10 mouse cellular contexts compared by ENCODE assay signal in genomic region chr4:120616199-120617025, GRCm38 (mm10). TPM values are rescaled to one million over a fixed set of nuclear protein-coding genes. Genes with fewer than 3 reads are reported as not detected.
A peak's percentile ranks its signal among the peaks of the same experiment; 100 is the strongest.
DNase-seq lines count a peak whose midpoint lies in the region; ATAC-seq lines count a peak whose summit lies in the region.
"Had no signal": no experiment of that assay in that cellular context is flagged by ENCODE, and none has a peak within 500 bp of the region (broad histone marks: within the 10 kb centered on the region; RNA-seq: fewer than 3 reads in every experiment).

No protein-coding gene starts in this region.

- ATAC-seq in hindbrain, embryonic 16.5 days: no peak

- no peak overlapping the region for H3K4me3 ChIP-seq in hindbrain, embryonic 10.5 days
- no peak overlapping the region for H3K4me3 ChIP-seq in hindbrain, embryonic 16.5 days (ENCODE audit: low read length)

- WGBS in hindbrain, embryonic 10.5 days: 58% methylated on average over 13 of the region's 13 CpGs
- WGBS in hindbrain, embryonic 16.5 days: 65% methylated on average over 12 of the region's 13 CpGs

- no peaks in the 10 kb centered on the region for H3K27me3 ChIP-seq in hindbrain, embryonic 10.5 days (ENCODE audit: insufficient read depth, poor library complexity, severe bottlenecking)
- no peaks in the 10 kb centered on the region for H3K27me3 ChIP-seq in hindbrain, embryonic 16.5 days (replicated peaks; ENCODE audit: control insufficient read depth, insufficient read depth, low read length)

- intact Hi-C loops in left cerebral cortex, postnatal 36 days (cut with DNase I): no loop called here

- no peaks in the 10 kb centered on the region for H3K36me3 ChIP-seq in hindbrain, embryonic 10.5 days
- H3K36me3 ChIP-seq in hindbrain, embryonic 16.5 days (ENCODE audit: control insufficient read depth, insufficient read depth, low read length): no peaks in the 10 kb centered on the region

- H3K27ac ChIP-seq in hindbrain, embryonic 10.5 days: peak overlapping the region; percentile 82
- no peak overlapping the region for H3K27ac ChIP-seq in hindbrain, embryonic 16.5 days (ENCODE audit: low read depth, low read length)

- no peaks in the 10 kb centered on the region for H3K9me3 ChIP-seq in hindbrain, embryonic 10.5 days
- H3K9me3 ChIP-seq in hindbrain, embryonic 16.5 days (ENCODE audit: control insufficient read depth, low read length): no peaks in the 10 kb centered on the region

- H3K4me2 ChIP-seq in hindbrain, embryonic 16.5 days (ENCODE audit: low read length): no peak overlapping the region

- H3K9ac ChIP-seq in hindbrain, embryonic 16.5 days (ENCODE audit: low read depth, low read length): no peak overlapping the region

- no peak for DNase-seq in hindbrain, embryonic 10.5 days (ENCODE audit: low spot score)
- DNase-seq in thymus, postnatal 14 days: peak; percentile 32
- no peak for DNase-seq in thymus, postnatal 0 days (ENCODE audit: low spot score)
- peak; percentile 43 for DNase-seq in heart, postnatal 4 days
- peak; percentile 52 for DNase-seq in yolk sac, embryonic 10.5 days (ENCODE audit: low spot score)
- DNase-seq in left cerebral cortex, postnatal 36 days (ENCODE audit: low spot score in 2 of 2): no peak
- no peak for DNase-seq in layer of hippocampus, adult 18-20 months (ENCODE audit: low spot score in 2 of 2)

- H3K4me1 ChIP-seq in hindbrain, embryonic 10.5 days (replicated peaks): peaks cover 54% of the 10 kb centered on the region
- no peaks in the 10 kb centered on the region; the same call in 1 of the 2 replicates for H3K4me1 ChIP-seq in hindbrain, embryonic 16.5 days (ENCODE audit: control insufficient read depth, insufficient read depth, low read depth, low read length)

RNA-seq across cellular contexts. Expression of gene Gm8439, which starts 27.9 kb away (rescaled TPM):
- not detected in 2 replicates for polyA plus RNA-seq in hindbrain, embryonic 10.5 days (2016; fragmentation: Nextera tagmentation; extraction: Ambion mirVana)
- polyA plus RNA-seq in hindbrain, embryonic 16.5 days (2015; fragmentation: Nextera tagmentation; extraction: Ambion mirVana): not detected in 2 replicates
- polyA plus RNA-seq in thymus, postnatal 0 days (2015; fragmentation: Nextera tagmentation; extraction: Ambion mirVana): not detected in 2 replicates
- not detected for total RNA-seq in heart, postnatal 4 days (2021)
- not detected for total RNA-seq in left cerebral cortex, postnatal 36 days (2021)
- not detected for total RNA-seq in layer of hippocampus, adult 18-20 months (2021)
- polyA plus RNA-seq: limb, embryonic 14.5 days; neural tube, embryonic 14.5 days had no signal

RNA-seq across cellular contexts. Expression of gene Ctps, which starts 46.3 kb away (rescaled TPM):
- 117 and 134 TPM in 2 replicates for polyA plus RNA-seq in hindbrain, embryonic 10.5 days (2016; fragmentation: Nextera tagmentation; extraction: Ambion mirVana)
- polyA plus RNA-seq in hindbrain, embryonic 16.5 days (2015; fragmentation: Nextera tagmentation; extraction: Ambion mirVana): 76.4 and 77.1 TPM in 2 replicates
- polyA plus RNA-seq in thymus, postnatal 0 days (2015; fragmentation: Nextera tagmentation; extraction: Ambion mirVana): 61.6 and 63.5 TPM in 2 replicates
- total RNA-seq in heart, postnatal 4 days (2021): 10 to 100 TPM; 85.6 to 87.5 TPM
- 10 to 100 TPM; 42.7 to 46.1 TPM for total RNA-seq in left cerebral cortex, postnatal 36 days (2021)
- 10 to 100 TPM; 33.4 to 34.1 TPM for total RNA-seq in layer of hippocampus, adult 18-20 months (2021)

RNA-seq across cellular contexts. Expression of gene Cited4, which starts 50.0 kb away (rescaled TPM):
- 16.5 and 17.3 TPM in 2 replicates for polyA plus RNA-seq in hindbrain, embryonic 10.5 days (2016; fragmentation: Nextera tagmentation; extraction: Ambion mirVana)
- polyA plus RNA-seq in hindbrain, embryonic 16.5 days (2015; fragmentation: Nextera tagmentation; extraction: Ambion mirVana): 1.2 and 2.4 TPM in 2 replicates
- 3.8 and 4.1 TPM in 2 replicates for polyA plus RNA-seq in thymus, postnatal 0 days (2015; fragmentation: Nextera tagmentation; extraction: Ambion mirVana)
- total RNA-seq in heart, postnatal 4 days (2021): 10 to 100 TPM; 78.9 to 84.3 TPM
- total RNA-seq in left cerebral cortex, postnatal 36 days (2021): 10 to 100 TPM; 19.3 to 25.5 TPM
- 1 to 10 TPM; 1.4 to 1.7 TPM for total RNA-seq in layer of hippocampus, adult 18-20 months (2021)

Comparison
In these comparisons a context has a peak if more than half of its experiments do, and no peak if none do; other contexts are left out.
1. DNase-seq: peak in thymus, postnatal 14 days (single experiment), heart, postnatal 4 days (single experiment) and yolk sac, embryonic 10.5 days (single experiment); none in hindbrain, embryonic 10.5 days (single experiment), thymus, postnatal 0 days (single experiment), left cerebral cortex, postnatal 36 days (0 of 2) and layer of hippocampus, adult 18-20 months (0 of 2).
2. RNA of gene Cited4, which starts 50.0 kb away (total RNA-seq): 78.9 to 84.3 TPM in heart, postnatal 4 days and 19.3 to 25.5 TPM in left cerebral cortex, postnatal 36 days; 1.4 to 1.7 TPM in layer of hippocampus, adult 18-20 months; every median in the first group is over 4 times any median in the second.